Mouse (Mus musculus) heart, embryonic 12.5 days (tissue): Measurements from ENCODE around the gene Apbb1ip. TPM values are rescaled to one million over a fixed set of nuclear protein-coding genes. Genes with fewer than 3 reads are reported as not detected.

Experiments used
- ATAC-seq: fragments of 200-750 bp; cut with Nextera tagmentation; 2 replicates; pipeline ENCODE4 v1.8.0; 2017; ENCODE audit warnings: moderate TSS enrichment, moderate library complexity; ENCODE audit not compliant: insufficient number of reproducible peaks, low FRiP score
- H3K27ac ChIP-seq: fragments of 300-500 bp; sonication (generic); 2 replicates; pipeline ENCODE4 v1.5.1; 2016; ENCODE audit warnings: mild to moderate bottlenecking, moderate library complexity; ENCODE audit not compliant: poor library complexity, severe bottlenecking
- H3K27me3 ChIP-seq: fragments of 300-500 bp; sonication (generic); replicated peaks from 2 replicates; pipeline ENCODE4 v1.6.1; 2016; ENCODE audit warnings: mild to moderate bottlenecking, moderate library complexity
- H3K36me3 ChIP-seq: fragments of 300-500 bp; sonication (generic); 2 replicates; pipeline ENCODE4 v1.6.1; 2016; ENCODE audit warnings: mild to moderate bottlenecking, moderate library complexity
- H3K4me1 ChIP-seq: fragments of 300-500 bp; sonication (generic); replicated peaks from 2 replicates; pipeline ENCODE4 v1.6.1; 2016; ENCODE audit warnings: mild to moderate bottlenecking
- H3K4me2 ChIP-seq: fragments of 300-500 bp; sonication (generic); 2 replicates; pipeline ENCODE4 v1.6.1; 2016; ENCODE audit warnings: mild to moderate bottlenecking, moderate library complexity
- H3K4me3 ChIP-seq: fragments of 300-500 bp; sonication (generic); 2 replicates; pipeline ENCODE4 v1.5.1; 2016; ENCODE audit warnings: mild to moderate bottlenecking
- H3K9ac ChIP-seq: fragments of 300-500 bp; sonication (generic); 2 replicates; pipeline ENCODE4 v1.6.1; 2016; ENCODE audit warnings: mild to moderate bottlenecking, moderate library complexity
- H3K9me3 ChIP-seq: fragments of 300-500 bp; sonication (generic); replicated peaks from 2 replicates; pipeline ENCODE4 v1.6.1; 2016; ENCODE audit warnings: mild to moderate bottlenecking, moderate library complexity
- WGBS: fragments of 180-500 bp; shearing (Covaris S2); methylation state at CpG from one replicate; pipeline ENCODE4 v1.1.7; 2016; 5-methylcytosine and 5-hydroxymethylcytosine counted together
- polyA plus RNA-seq: library from polyadenylated mRNA; unstranded; fragments of >200 nt; fragmentation: Nextera tagmentation; extraction: Ambion mirVana; gene quantifications from 2 replicates; pipeline ENCODE4 v1.2.1, GENCODE M21; 2016

The Apbb1ip gene
- polyA plus RNA-seq, 1 experiment from 2014 or later, result 0.61 TPM

- no peak overlapping the region for H3K27ac ChIP-seq
- H3K9me3 ChIP-seq, result peaks cover 4% of the 10 kb centered on the region
- H3K4me3 ChIP-seq, result no peak overlapping the region
- H3K9ac ChIP-seq, result no peak overlapping the region
- no peaks in the 10 kb centered on the region for H3K4me1 ChIP-seq
- no peak for ATAC-seq
- WGBS, result 5% methylated on average over 1 of the region's 1 CpGs
- no peaks in the 10 kb centered on the region for H3K27me3 ChIP-seq
- H3K36me3 ChIP-seq, result no peaks in the 10 kb centered on the region
- no peak overlapping the region for H3K4me2 ChIP-seq
These were observed 16.5 kb downstream of the Apbb1ip start for GRCm38 (mm10) chr2:22790435-22790834.

- H3K9me3 ChIP-seq, result peaks cover 4% of the 10 kb centered on the region
- no peak for ATAC-seq
- H3K4me2 ChIP-seq, result no peak overlapping the region
- H3K9ac ChIP-seq, result no peak overlapping the region
- no peaks in the 10 kb centered on the region for H3K4me1 ChIP-seq
- no peak overlapping the region for H3K4me3 ChIP-seq
- 72% methylated on average over 3 of the region's 3 CpGs for WGBS
- no peaks in the 10 kb centered on the region for H3K36me3 ChIP-seq
- no peak overlapping the region for H3K27ac ChIP-seq
- no peaks in the 10 kb centered on the region for H3K27me3 ChIP-seq
These were observed 21.2 kb downstream of the Apbb1ip start for GRCm38 (mm10) chr2:22795087-22795486.

GRCm38 (mm10) chr2:22796487-22796886, 22.6 kb downstream of the Apbb1ip start:
- H3K27me3 ChIP-seq, result no peaks in the 10 kb centered on the region
- H3K4me1 ChIP-seq, result no peaks in the 10 kb centered on the region
- H3K36me3 ChIP-seq, result no peaks in the 10 kb centered on the region
- peaks cover 4% of the 10 kb centered on the region for H3K9me3 ChIP-seq
- H3K4me2 ChIP-seq, result no peak overlapping the region
- no peak for ATAC-seq
- H3K4me3 ChIP-seq, result no peak overlapping the region
- H3K27ac ChIP-seq, result no peak overlapping the region
- H3K9ac ChIP-seq, result no peak overlapping the region

GRCm38 (mm10) chr2:22799430-22800041, 25.6 kb downstream of the Apbb1ip start:
- no peak for ATAC-seq
- H3K4me2 ChIP-seq, result no peak overlapping the region
- H3K4me3 ChIP-seq, result no peak overlapping the region
- H3K4me1 ChIP-seq, result no peaks in the 10 kb centered on the region
- peaks cover 4% of the 10 kb centered on the region for H3K9me3 ChIP-seq
- no peaks in the 10 kb centered on the region for H3K27me3 ChIP-seq
- H3K9ac ChIP-seq, result no peak overlapping the region
- no peaks in the 10 kb centered on the region for H3K36me3 ChIP-seq
- no peak overlapping the region for H3K27ac ChIP-seq
- WGBS, result 75% methylated on average over 2 of the region's 2 CpGs

- Histone ChIP-seq H3K9me3 (no peaks in the 10 kb centered on the region), H3K36me3 (no peaks in the 10 kb centered on the region), H3K4me2 (no peak overlapping the region), H3K4me1 (no peaks in the 10 kb centered on the region), H3K9ac (no peak overlapping the region), H3K27ac (no peak overlapping the region), H3K4me3 (no peak overlapping the region), H3K27me3 (no peaks in the 10 kb centered on the region)
- no peak for ATAC-seq
- WGBS, result 74% methylated on average over 2 of the region's 2 CpGs
These were observed 31.7 kb downstream of the Apbb1ip start for GRCm38 (mm10) chr2:22805589-22805988.

- H3K9ac ChIP-seq, result no peak overlapping the region
These were observed 32.7 kb downstream of the Apbb1ip start for GRCm38 (mm10) chr2:22806576-22806975.

GRCm38 (mm10) chr2:22807312-22807711, 33.4 kb downstream of the Apbb1ip start:
- Histone ChIP-seq H3K27me3 (no peaks in the 10 kb centered on the region), H3K36me3 (no peaks in the 10 kb centered on the region), H3K9me3 (no peaks in the 10 kb centered on the region), H3K9ac (no peak overlapping the region), H3K27ac (no peak overlapping the region), H3K4me2 (no peak overlapping the region), H3K4me3 (no peak overlapping the region), H3K4me1 (no peaks in the 10 kb centered on the region)
- 40% methylated on average over 1 of the region's 1 CpGs for WGBS
- ATAC-seq, result no peak

More at GRCm38 (mm10) chr2:22806576-22806975, 32.7 kb downstream of the Apbb1ip start:
- no peak overlapping the region for H3K4me2 ChIP-seq
- no peaks in the 10 kb centered on the region for H3K9me3 ChIP-seq
- WGBS, result 83% methylated on average over 1 of the region's 1 CpGs
- no peak overlapping the region for H3K27ac ChIP-seq
- no peak for ATAC-seq
- H3K36me3 ChIP-seq, result no peaks in the 10 kb centered on the region
- no peak overlapping the region for H3K4me3 ChIP-seq
- no peaks in the 10 kb centered on the region for H3K4me1 ChIP-seq
- H3K27me3 ChIP-seq, result no peaks in the 10 kb centered on the region

- Histone ChIP-seq H3K9ac (no peak overlapping the region), H3K27me3 (no peaks in the 10 kb centered on the region), H3K27ac (no peak overlapping the region), H3K9me3 (no peaks in the 10 kb centered on the region), H3K4me1 (no peaks in the 10 kb centered on the region), H3K4me2 (no peak overlapping the region), H3K4me3 (no peak overlapping the region), H3K36me3 (no peaks in the 10 kb centered on the region)
- no peak for ATAC-seq
- WGBS, result 80% methylated on average over 4 of the region's 4 CpGs
These were observed 37.0 kb downstream of the Apbb1ip start for GRCm38 (mm10) chr2:22810851-22811250.

GRCm38 (mm10) chr2:22811466-22811865, 37.6 kb downstream of the Apbb1ip start:
- 81% methylated on average over 8 of the region's 8 CpGs for WGBS
- no peak overlapping the region for H3K9ac ChIP-seq

GRCm38 (mm10) chr2:22813921-22814320, 40.0 kb downstream of the Apbb1ip start:
- no peaks in the 10 kb centered on the region for H3K27me3 ChIP-seq
- no peak overlapping the region for H3K4me2 ChIP-seq
- no peak overlapping the region for H3K4me3 ChIP-seq
- ATAC-seq, result no peak
- no peak overlapping the region for H3K27ac ChIP-seq
- no peaks in the 10 kb centered on the region for H3K4me1 ChIP-seq
- H3K9ac ChIP-seq, result no peak overlapping the region
- no peaks in the 10 kb centered on the region for H3K9me3 ChIP-seq
- WGBS, result 69% methylated on average over 5 of the region's 5 CpGs
- no peaks in the 10 kb centered on the region for H3K36me3 ChIP-seq

More at GRCm38 (mm10) chr2:22811466-22811865, 37.6 kb downstream of the Apbb1ip start:
- Histone ChIP-seq H3K36me3 (no peaks in the 10 kb centered on the region), H3K4me1 (no peaks in the 10 kb centered on the region), H3K4me3 (no peak overlapping the region), H3K4me2 (no peak overlapping the region), H3K27me3 (no peaks in the 10 kb centered on the region), H3K9me3 (no peaks in the 10 kb centered on the region), H3K27ac (no peak overlapping the region)
- ATAC-seq, result no peak

GRCm38 (mm10) chr2:22815674-22816073, 41.8 kb downstream of the Apbb1ip start:
- Histone ChIP-seq H3K9ac (no peak overlapping the region), H3K9me3 (no peaks in the 10 kb centered on the region), H3K27me3 (no peaks in the 10 kb centered on the region), H3K4me2 (no peak overlapping the region), H3K27ac (no peak overlapping the region), H3K4me3 (no peak overlapping the region), H3K4me1 (no peaks in the 10 kb centered on the region), H3K36me3 (no peaks in the 10 kb centered on the region)
- no peak for ATAC-seq
- 97% methylated on average over 2 of the region's 2 CpGs for WGBS

GRCm38 (mm10) chr2:22816231-22816630, 42.3 kb downstream of the Apbb1ip start:
- H3K36me3 ChIP-seq, result no peaks in the 10 kb centered on the region
- no peak overlapping the region for H3K9ac ChIP-seq
- ATAC-seq, result no peak
- no peak overlapping the region for H3K4me2 ChIP-seq
- H3K9me3 ChIP-seq, result no peaks in the 10 kb centered on the region
- no peaks in the 10 kb centered on the region for H3K4me1 ChIP-seq
- WGBS, result 40% methylated on average over 1 of the region's 1 CpGs
- H3K27ac ChIP-seq, result no peak overlapping the region
- no peak overlapping the region for H3K4me3 ChIP-seq
- no peaks in the 10 kb centered on the region for H3K27me3 ChIP-seq
